Mouse (Mus musculus) hindbrain, embryonic 13.5 days (tissue): ENCODE data around the gene Btrc. TPM values are rescaled to one million over a fixed set of nuclear protein-coding genes. Genes with fewer than 3 reads are reported as not detected.

Source experiments
- ATAC-seq: fragments of 200-750 bp; cut with Nextera tagmentation; 2 replicates; pipeline ENCODE4 v1.8.0; 2017; ENCODE audit warnings: moderate TSS enrichment; ENCODE audit not compliant: low FRiP score
- H3K27ac ChIP-seq: fragments of 300-500 bp; sonication (generic); 2 replicates; pipeline ENCODE4 v1.5.1; 2015; ENCODE audit warnings: inconsistent platforms, mild to moderate bottlenecking, moderate library complexity
- H3K27me3 ChIP-seq: fragments of 300-500 bp; sonication (generic); 2 replicates; pipeline ENCODE4 v1.6.1; 2015; ENCODE audit warnings: mild to moderate bottlenecking, inconsistent platforms
- H3K36me3 ChIP-seq: fragments of 300-500 bp; sonication (generic); 2 replicates; pipeline ENCODE4 v1.6.1; 2015; ENCODE audit warnings: mild to moderate bottlenecking, inconsistent platforms
- H3K4me1 ChIP-seq: fragments of 300-500 bp; sonication (generic); replicated peaks from 2 replicates; pipeline ENCODE4 v1.6.1; 2015; ENCODE audit warnings: inconsistent platforms
- H3K4me2 ChIP-seq: fragments of 300-500 bp; sonication (generic); 2 replicates; pipeline ENCODE4 v1.6.1; 2015; ENCODE audit warnings: inconsistent platforms, mild to moderate bottlenecking, moderate library complexity
- H3K4me3 ChIP-seq: fragments of 300-500 bp; sonication (generic); 2 replicates; pipeline ENCODE4 v1.5.1; 2015; ENCODE audit warnings: mild to moderate bottlenecking, inconsistent platforms
- H3K9ac ChIP-seq: fragments of 300-500 bp; sonication (generic); 2 replicates; pipeline ENCODE4 v1.6.1; 2015; ENCODE audit warnings: mild to moderate bottlenecking, inconsistent platforms
- H3K9me3 ChIP-seq: fragments of 300-500 bp; sonication (generic); 2 replicates; pipeline ENCODE4 v1.6.1; 2016; ENCODE audit warnings: inconsistent platforms
- WGBS: fragments of 180-500 bp; shearing (Covaris S2); methylation state at CpG from one replicate; pipeline ENCODE4 v1.1.7; 2015; 5-methylcytosine and 5-hydroxymethylcytosine counted together
- polyA plus RNA-seq: library from polyadenylated mRNA; unstranded; fragments of >200 nt; fragmentation: Nextera tagmentation; extraction: Ambion mirVana; gene quantifications from 2 replicates; pipeline ENCODE4 v1.2.1, GENCODE M21; 2015

Btrc gene
- polyA plus RNA-seq, 1 experiment from 2014 or later = 71.6 TPM

DNA sequence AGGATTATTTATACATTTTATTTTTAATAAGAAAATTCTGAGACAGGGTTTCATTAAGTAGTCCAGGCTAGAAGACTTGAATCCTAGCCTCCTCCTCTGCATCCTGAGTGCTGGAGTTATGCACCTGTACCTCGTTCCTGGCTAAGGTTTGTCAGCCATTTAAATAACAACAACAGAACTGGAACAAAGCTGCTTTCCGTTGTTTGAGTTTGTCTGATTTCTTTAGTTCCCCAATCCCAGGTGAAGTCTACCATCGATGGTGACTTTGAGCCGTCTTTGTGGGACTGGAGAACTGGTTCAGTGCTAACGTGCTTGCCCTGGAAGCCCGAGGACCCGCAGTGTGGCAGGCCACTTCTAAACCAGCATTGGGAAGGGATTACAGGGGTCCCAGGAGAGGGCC, 93.4 kb downstream of the Btrc start:
- Histone ChIP-seq H3K4me3 (no peak overlapping the region), H3K4me1 (peaks cover 26% of the 10 kb centered on the region), H3K36me3 (no peaks in the 10 kb centered on the region; the same call in 1 of the 2 replicates), H3K4me2 (no peak overlapping the region), H3K27ac (no peak overlapping the region), H3K27me3 (peaks cover 17% of the 10 kb centered on the region), H3K9me3 (no peaks in the 10 kb centered on the region), H3K9ac (no peak overlapping the region)
- WGBS = 90% methylated on average over 7 of the region's 7 CpGs
- no peak for ATAC-seq

DNA sequence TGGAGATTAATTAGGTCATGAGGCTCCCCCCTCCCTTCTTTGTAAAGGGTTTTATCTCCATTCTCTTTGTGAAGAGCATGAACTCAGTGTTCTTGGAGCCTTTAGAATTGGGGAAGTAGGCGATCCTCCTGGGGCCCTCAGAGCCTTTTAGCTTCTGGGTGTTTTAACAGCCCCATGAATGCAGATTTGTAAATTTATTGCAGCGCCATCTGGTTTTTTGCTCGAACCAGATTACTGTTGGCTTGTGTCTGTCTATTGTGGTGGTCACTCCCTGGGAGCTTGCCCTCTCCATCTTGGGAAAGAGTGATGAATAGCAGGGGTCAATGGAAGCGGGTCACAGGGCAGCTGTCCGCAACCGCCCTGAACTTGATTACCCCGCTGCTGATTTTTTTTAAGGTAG, 95.2 kb downstream of the Btrc start:
- H3K27ac ChIP-seq = no peak overlapping the region
- no peaks in the 10 kb centered on the region for H3K9me3 ChIP-seq
- peaks cover 26% of the 10 kb centered on the region for H3K4me1 ChIP-seq
- H3K36me3 ChIP-seq = no peaks in the 10 kb centered on the region; the same call in 1 of the 2 replicates
- H3K9ac ChIP-seq = no peak overlapping the region
- no peak for ATAC-seq
- peaks cover 25% of the 10 kb centered on the region for H3K27me3 ChIP-seq
- H3K4me3 ChIP-seq = no peak overlapping the region
- 12% methylated on average over 7 of the region's 7 CpGs for WGBS
- no peak overlapping the region for H3K4me2 ChIP-seq

DNA sequence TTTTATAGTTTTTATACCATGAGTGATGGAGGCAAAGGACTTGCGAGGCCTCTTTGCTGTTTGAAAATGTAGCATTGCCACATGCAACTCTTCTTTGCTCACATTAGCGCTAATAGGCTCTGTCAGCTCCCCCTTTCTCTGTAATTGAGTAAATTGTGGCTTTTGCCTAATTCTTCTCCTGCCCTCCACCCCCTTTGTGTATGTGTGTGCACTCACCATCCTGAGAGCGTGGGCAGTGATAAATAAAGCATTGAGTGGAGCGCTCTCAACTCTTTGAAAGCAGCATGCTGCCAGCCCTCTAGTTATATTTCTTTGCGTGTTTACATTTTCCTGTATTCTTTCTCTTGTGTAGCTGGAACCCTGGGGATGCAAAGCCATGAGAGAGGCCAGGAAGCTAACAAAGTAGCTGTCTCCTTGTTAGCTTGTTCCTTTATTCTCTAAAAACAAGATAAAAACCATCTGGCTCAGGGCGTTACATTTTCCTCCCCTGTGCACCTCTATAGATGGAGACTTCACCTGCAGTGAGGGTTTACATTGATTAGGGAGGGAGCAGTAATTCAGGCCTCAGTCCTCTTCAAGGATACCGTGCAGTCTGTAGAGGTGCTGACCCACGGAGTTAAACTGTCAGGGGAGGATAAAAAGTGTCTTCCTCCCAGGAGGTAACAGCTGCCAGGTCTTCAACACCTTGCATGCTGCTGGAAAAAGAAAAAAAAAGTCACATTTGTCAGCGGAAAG, 96.6 kb downstream of the Btrc start:
- Histone ChIP-seq H3K36me3 (no peaks in the 10 kb centered on the region; the same call in 1 of the 2 replicates), H3K9ac (no peak overlapping the region), H3K27ac (peak overlapping the region; percentile 56), H3K4me3 (no peak overlapping the region), H3K4me2 (no peak overlapping the region), H3K27me3 (peaks cover 16% of the 10 kb centered on the region), H3K4me1 (peaks cover 26% of the 10 kb centered on the region), H3K9me3 (no peaks in the 10 kb centered on the region)
- 31% methylated on average over 9 of the region's 9 CpGs for WGBS
- ATAC-seq = no peak

DNA sequence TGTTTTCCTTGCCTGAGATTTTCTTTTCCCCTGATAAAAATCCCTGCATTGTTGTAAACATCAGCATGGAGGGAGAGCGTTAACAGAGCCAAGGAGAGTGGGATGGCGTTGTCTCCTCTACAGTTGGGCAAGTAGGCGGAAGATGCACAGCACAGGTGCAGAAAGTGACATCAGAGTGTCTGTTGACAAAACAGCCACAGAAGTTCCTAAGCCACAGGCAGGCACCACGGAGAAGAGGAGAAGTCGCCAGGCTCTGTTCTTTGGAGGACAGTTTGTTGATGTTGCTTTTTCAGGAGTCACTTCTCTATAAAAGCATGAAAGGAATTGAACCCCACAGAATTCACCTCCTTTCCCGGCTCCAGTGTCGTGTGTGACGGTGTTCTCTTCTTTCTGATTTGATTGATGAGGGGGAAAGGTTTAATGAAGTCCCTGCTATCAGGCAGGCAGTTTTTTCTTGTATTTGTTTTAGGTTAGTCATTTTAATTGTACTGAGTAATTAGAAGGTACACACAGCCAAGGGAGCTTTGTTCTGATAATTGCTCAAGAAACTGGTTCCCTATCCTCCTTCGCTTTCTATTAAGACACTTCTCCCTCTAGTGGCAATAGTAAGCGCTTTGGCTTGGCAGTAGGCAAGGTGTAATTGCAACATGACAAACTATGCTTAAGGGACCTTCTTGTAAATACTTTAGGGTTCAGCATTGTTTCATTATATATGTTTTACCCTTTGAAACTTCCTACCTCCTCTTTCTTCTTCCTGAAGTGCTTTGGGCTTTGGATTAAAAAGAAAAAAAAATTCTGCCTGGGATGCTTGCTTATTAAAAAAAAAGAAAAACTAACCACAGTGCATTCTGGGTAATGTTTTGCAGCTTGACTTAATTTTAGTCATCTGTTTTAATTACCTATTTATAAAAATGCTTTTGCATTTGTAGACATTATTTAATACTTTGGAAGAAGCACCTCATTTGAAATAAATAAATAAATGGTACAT, 97.5 kb downstream of the Btrc start:
- 40% methylated on average over 10 of the region's 10 CpGs for WGBS
- Histone ChIP-seq H3K4me1 (peaks cover 26% of the 10 kb centered on the region), H3K27me3 (peaks cover 16% of the 10 kb centered on the region), H3K36me3 (no peaks in the 10 kb centered on the region; the same call in 1 of the 2 replicates), H3K27ac (peak overlapping the region; percentile 13; the same call in 1 of the 2 replicates), H3K4me2 (no peak overlapping the region), H3K9me3 (no peaks in the 10 kb centered on the region), H3K4me3 (no peak overlapping the region), H3K9ac (no peak overlapping the region)
- ATAC-seq = peak; percentile 57; the same call in 1 of the 2 replicates

DNA sequence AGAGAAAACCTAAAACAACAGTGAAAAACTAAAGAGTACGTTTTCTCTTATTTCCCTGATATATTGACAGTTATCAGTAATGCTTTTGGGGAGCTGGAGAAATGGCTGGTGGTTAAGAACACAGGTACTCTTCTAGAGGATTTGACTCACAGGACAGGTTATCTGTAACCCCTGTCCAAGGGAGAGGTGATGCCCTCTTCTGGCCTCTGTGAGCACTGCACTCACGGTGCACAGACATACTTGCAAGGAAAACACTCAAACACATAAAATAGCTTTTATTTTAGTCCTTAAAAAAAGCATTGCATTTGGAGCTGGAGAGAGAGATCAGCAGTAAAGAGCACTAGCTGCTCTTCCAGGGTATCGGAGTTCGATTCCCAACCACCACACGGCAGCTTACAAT, 106.2 kb downstream of the Btrc start:
- Histone ChIP-seq H3K36me3 (peaks cover 3% of the 10 kb centered on the region; the same call in 1 of the 2 replicates), H3K4me2 (no peak overlapping the region), H3K9ac (no peak overlapping the region), H3K27me3 (no peaks in the 10 kb centered on the region), H3K9me3 (no peaks in the 10 kb centered on the region), H3K4me1 (peaks cover 16% of the 10 kb centered on the region), H3K4me3 (no peak overlapping the region), H3K27ac (no peak overlapping the region)
- 98% methylated on average over 5 of the region's 5 CpGs for WGBS
- no peak for ATAC-seq

DNA sequence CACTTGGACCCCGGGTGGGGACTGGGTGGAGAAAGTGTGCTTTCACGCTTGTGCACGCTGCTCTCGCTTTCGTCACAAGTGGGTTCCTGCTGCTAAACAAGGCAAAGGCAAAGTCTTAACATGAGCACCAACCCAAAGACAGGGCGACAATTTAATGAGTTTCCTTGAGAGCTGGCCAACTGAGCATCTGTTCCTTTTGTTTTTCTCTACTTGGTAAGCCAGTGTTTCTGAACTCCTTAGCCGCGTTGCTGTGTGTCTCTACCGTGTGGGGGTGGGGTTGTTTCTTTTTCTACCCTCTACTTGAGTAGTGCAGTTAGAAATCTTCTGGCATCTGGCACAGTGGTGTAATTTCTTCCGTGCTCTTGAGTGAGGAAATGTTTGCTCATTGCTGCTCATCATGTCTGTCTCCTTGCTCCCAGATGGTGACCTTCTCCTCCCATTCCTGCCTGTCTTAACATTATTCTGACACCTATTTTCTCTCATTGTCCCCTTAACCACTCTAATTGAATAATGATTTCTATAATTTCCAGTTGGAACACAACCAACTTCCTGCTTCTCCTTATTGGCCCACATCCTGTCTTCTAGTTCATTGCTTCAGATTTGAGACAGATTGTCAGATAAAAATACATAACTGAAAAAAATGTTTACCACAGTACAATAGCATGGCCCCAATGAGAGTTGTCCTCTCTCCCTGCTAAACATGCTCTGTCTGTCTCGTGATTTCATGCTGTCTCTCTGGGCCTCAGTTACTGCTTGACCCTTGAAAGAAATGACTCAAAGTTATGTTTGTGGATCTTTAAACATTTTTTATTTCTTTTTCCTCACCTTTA, 109.4 kb downstream of the Btrc start:
- ATAC-seq = no peak
- 40% methylated on average over 11 of the region's 11 CpGs for WGBS
- H3K27ac ChIP-seq = peak overlapping the region; percentile 56

DNA sequence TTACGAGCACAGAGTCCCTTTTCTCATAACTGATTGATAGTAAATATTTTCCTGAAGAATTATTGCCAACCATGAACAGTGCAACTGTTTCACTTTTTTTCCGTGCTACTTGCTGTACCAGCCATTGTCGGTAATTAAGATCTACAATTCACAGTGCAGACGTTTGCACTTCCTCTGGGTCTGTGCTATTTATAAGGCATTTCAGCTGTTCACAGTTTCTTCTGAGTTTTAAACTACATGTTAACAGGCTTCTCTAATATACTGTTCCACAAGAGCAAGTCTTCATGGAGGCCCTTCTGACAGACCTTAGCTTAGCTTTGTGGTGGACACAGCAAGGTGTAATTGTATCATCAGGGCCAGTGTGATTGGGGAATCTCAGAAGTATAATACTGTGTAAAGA, 111.2 kb downstream of the Btrc start:
- peaks cover 44% of the 10 kb centered on the region for H3K4me1 ChIP-seq
- no peak overlapping the region; the same call in 1 of the 2 replicates for H3K27ac ChIP-seq
- peaks cover 3% of the 10 kb centered on the region; the same call in 1 of the 2 replicates for H3K36me3 ChIP-seq
- WGBS = 74% methylated on average over 4 of the region's 4 CpGs
- no peak for ATAC-seq
- no peaks in the 10 kb centered on the region for H3K27me3 ChIP-seq
- no peaks in the 10 kb centered on the region for H3K9me3 ChIP-seq
- H3K9ac ChIP-seq = no peak overlapping the region
- H3K4me3 ChIP-seq = no peak overlapping the region
- H3K4me2 ChIP-seq = no peak overlapping the region

More for the DNA sequence above, 109.4 kb downstream of the Btrc start:
- Histone ChIP-seq H3K36me3 (peaks cover 3% of the 10 kb centered on the region; the same call in 1 of the 2 replicates), H3K9me3 (no peaks in the 10 kb centered on the region), H3K27me3 (no peaks in the 10 kb centered on the region), H3K4me2 (no peak overlapping the region), H3K9ac (no peak overlapping the region), H3K4me3 (no peak overlapping the region), H3K4me1 (peaks cover 44% of the 10 kb centered on the region)

DNA sequence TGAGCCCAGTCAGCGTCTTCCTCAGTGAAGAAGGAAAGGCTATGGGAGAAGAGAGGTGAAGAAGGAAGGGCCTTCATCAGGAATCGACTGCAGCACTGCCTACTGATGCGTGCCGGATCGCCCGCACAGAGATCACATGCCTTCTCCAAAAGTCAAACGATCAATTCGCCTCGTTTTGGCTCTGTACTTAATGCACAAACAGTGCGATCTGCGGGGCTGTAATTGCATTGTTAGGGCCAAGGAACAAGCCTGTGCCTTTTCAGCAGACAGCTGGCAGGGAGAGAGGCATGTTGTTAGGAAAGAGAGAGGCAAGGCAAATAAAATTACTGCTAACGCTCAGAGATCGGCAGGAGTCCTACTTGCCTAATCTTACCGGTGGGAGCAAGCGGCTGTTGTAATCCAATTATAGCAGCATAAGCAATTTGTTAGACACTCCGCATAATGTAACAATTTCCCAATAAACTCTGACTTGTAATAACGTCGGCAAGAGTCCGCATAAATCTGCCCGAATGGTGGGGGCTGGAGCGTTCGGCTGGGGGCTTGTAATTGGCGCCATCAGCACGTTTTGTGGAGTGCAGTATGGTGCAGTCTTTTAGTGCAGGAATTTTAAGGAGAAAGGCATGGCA, 112.5 kb downstream of the Btrc start:
- 34% methylated on average over 24 of the region's 24 CpGs for WGBS

DNA sequence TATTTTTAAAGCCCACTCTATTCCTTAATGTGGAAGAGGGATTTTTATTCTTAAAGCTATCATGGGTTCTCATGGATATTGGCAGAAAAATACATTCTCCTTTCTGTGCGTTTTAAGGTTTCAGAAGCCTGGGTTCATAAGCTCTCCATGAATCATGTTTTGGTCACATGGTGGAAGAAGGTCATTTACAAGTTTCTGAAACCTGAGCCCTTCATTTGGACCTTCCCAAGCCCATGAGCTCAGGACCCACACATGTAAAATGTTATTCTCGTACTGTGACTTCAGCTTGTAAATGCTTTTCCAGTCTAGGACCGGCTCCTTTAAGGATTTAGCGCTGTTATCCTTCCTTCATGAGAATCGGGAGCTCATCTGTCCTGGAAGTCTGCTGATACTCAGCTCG, 116.0 kb downstream of the Btrc start:
- Histone ChIP-seq H3K4me1 (peaks cover 32% of the 10 kb centered on the region), H3K27ac (no peak overlapping the region), H3K27me3 (no peaks in the 10 kb centered on the region), H3K4me2 (no peak overlapping the region), H3K9ac (no peak overlapping the region), H3K9me3 (no peaks in the 10 kb centered on the region), H3K36me3 (no peaks in the 10 kb centered on the region), H3K4me3 (no peak overlapping the region)
- WGBS = 96% methylated on average over 6 of the region's 6 CpGs
- no peak for ATAC-seq

More for the DNA sequence above, 112.5 kb downstream of the Btrc start:
- peak; percentile 79 for ATAC-seq
- Histone ChIP-seq H3K27ac (peak overlapping the region; percentile 89), H3K4me2 (peak overlapping the region; percentile 44), H3K9me3 (no peaks in the 10 kb centered on the region), H3K27me3 (no peaks in the 10 kb centered on the region), H3K4me3 (no peak overlapping the region), H3K36me3 (peaks cover 3% of the 10 kb centered on the region; the same call in 1 of the 2 replicates), H3K9ac (peak overlapping the region; percentile 35; the same call in 1 of the 2 replicates), H3K4me1 (peaks cover 44% of the 10 kb centered on the region)

DNA sequence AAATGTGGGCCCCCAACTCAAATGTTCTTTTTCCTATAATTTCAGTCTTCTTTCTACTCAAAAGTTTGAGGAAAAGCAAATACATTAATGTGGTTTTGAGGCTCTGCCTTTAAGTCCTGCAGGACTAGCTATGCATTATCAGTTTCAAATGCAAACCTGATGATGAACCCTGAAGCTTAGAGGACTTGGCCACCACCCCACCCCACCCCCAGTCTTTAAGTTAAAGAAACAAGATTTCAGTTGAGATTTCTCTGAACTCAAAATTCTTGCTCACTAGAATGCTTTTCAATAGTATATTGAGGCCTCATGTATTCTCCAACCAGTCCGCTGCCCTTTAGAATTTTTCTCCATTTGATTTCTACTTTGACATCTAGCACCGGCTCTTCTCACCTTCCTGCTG, 117.0 kb downstream of the Btrc start:
- H3K27me3 ChIP-seq = no peaks in the 10 kb centered on the region
- H3K4me2 ChIP-seq = no peak overlapping the region
- H3K9me3 ChIP-seq = no peaks in the 10 kb centered on the region
- no peak overlapping the region for H3K9ac ChIP-seq
- no peak for ATAC-seq
- 83% methylated on average over 2 of the region's 2 CpGs for WGBS
- no peak overlapping the region for H3K4me3 ChIP-seq
- H3K36me3 ChIP-seq = no peaks in the 10 kb centered on the region
- no peak overlapping the region for H3K27ac ChIP-seq
- H3K4me1 ChIP-seq = peaks cover 24% of the 10 kb centered on the region

DNA sequence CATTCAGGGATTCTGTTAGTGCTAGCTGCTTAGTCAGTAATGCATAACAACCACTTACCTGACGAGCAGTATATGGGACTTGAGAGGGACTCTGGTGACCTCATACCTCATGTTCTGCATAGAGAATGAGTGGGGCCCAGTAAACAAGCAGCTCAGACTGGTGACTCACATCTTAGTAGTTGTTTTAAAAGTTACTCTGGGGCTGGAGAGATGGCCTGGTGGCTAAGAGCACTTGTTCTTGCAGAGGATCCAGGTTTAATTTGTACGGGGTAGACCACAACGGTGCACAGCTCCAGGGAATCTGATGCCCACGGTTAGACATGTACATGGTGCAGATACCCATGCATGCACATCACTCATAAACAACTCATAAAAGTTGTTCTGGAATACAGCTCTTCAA, 117.4 kb downstream of the Btrc start:
- Histone ChIP-seq H3K9ac (no peak overlapping the region), H3K4me2 (no peak overlapping the region), H3K27ac (no peak overlapping the region), H3K27me3 (no peaks in the 10 kb centered on the region), H3K4me3 (no peak overlapping the region), H3K4me1 (peaks cover 20% of the 10 kb centered on the region), H3K9me3 (no peaks in the 10 kb centered on the region), H3K36me3 (no peaks in the 10 kb centered on the region)
- no peak for ATAC-seq
- WGBS = 86% methylated on average over 4 of the region's 4 CpGs
